Mouse (Mus musculus): ENCODE measurements around the gene Ttc25. TPM values are rescaled to one million over a fixed set of nuclear protein-coding genes. Genes with fewer than 3 reads are reported as not detected.
"Not testable (repeated sequence)": the region's sequence is repeated elsewhere in the genome, so short reads cannot be mapped to it uniquely, and the experiment has no call there.

Gene Ttc25
- polyA plus RNA-seq, 1 experiment from 2014 or later, result 0.74 TPM

GRCm38 (mm10) chr11:100609997-100610680 is 64.7 kb downstream of the Ttc25 start:
- Histone ChIP-seq H3K4me1 (ENCODE audit: insufficient read depth) (no peaks in the 10 kb centered on the region), H3K27ac (ENCODE audit: low read depth) (no peak overlapping the region), H3K9ac (no peak overlapping the region), H3K4me3 (ENCODE audit: low read depth, low read length) (no peak overlapping the region), H3K4me2 (no peak overlapping the region), H3K9me3 (ENCODE audit: low read depth, low read length) (no peaks in the 10 kb centered on the region), H3K27me3 (ENCODE audit: insufficient read depth, low read length) (no peaks in the 10 kb centered on the region), H3K36me3 (ENCODE audit: insufficient read depth) (peaks cover 31% of the 10 kb centered on the region; the same call in 1 of the 2 replicates)
- ATAC-seq (ENCODE audit: insufficient read depth) (no peak), DNase-seq (no peak)
- no peak for TF ChIP-seq CTCF (IDR thresholded peaks at IDR 0.05; ENCODE audit: low read depth)
- 76% methylated on average over 9 of the region's 9 CpGs for WGBS

GRCm38 (mm10) chr11:100611627-100612026 is 66.2 kb downstream of the Ttc25 start:
- WGBS, result 86% methylated on average over 6 of the region's 6 CpGs
- ATAC-seq (ENCODE audit: insufficient read depth), result no peak
- no peak overlapping the region for H3K4me2 ChIP-seq
- no peak for TF ChIP-seq CTCF (IDR thresholded peaks at IDR 0.05; ENCODE audit: low read depth)
- no peak for DNase-seq
- no peak overlapping the region for H3K4me3 ChIP-seq (ENCODE audit: low read depth, low read length)
- H3K36me3 ChIP-seq (ENCODE audit: insufficient read depth), result peaks cover 37% of the 10 kb centered on the region
- H3K27ac ChIP-seq (ENCODE audit: low read depth), result no peak overlapping the region
- H3K9ac ChIP-seq, result no peak overlapping the region
- no peaks in the 10 kb centered on the region for H3K9me3 ChIP-seq (ENCODE audit: low read depth, low read length)
- H3K4me1 ChIP-seq (ENCODE audit: insufficient read depth), result no peaks in the 10 kb centered on the region
- no peaks in the 10 kb centered on the region for H3K27me3 ChIP-seq (ENCODE audit: insufficient read depth, low read length)

GRCm38 (mm10) chr11:100613241-100613640 is 67.8 kb downstream of the Ttc25 start:
- no peak overlapping the region for H3K9ac ChIP-seq
- no peak overlapping the region for H3K4me2 ChIP-seq
- no peak for ATAC-seq (ENCODE audit: insufficient read depth)
- no peaks in the 10 kb centered on the region for H3K27me3 ChIP-seq (ENCODE audit: insufficient read depth, low read length)
- H3K36me3 ChIP-seq (ENCODE audit: insufficient read depth), result peaks cover 24% of the 10 kb centered on the region
- H3K4me3 ChIP-seq (ENCODE audit: low read depth, low read length), result no peak overlapping the region
- H3K27ac ChIP-seq (ENCODE audit: low read depth), result no peak overlapping the region
- 85% methylated on average over 3 of the region's 3 CpGs for WGBS
- H3K4me1 ChIP-seq (ENCODE audit: insufficient read depth), result peaks cover 7% of the 10 kb centered on the region
- peak; percentile 77 for DNase-seq
- no peaks in the 10 kb centered on the region for H3K9me3 ChIP-seq (ENCODE audit: low read depth, low read length)
- no peak for TF ChIP-seq CTCF (IDR thresholded peaks at IDR 0.05; ENCODE audit: low read depth)

GRCm38 (mm10) chr11:100616332-100616731 is 70.9 kb downstream of the Ttc25 start:
- H3K27ac ChIP-seq (ENCODE audit: low read depth), result no peak overlapping the region
- H3K4me2 ChIP-seq, result no peak overlapping the region
- TF ChIP-seq CTCF (IDR thresholded peaks at IDR 0.05; ENCODE audit: low read depth), result no peak
- H3K9me3 ChIP-seq (ENCODE audit: low read depth, low read length), result no peaks in the 10 kb centered on the region
- 87% methylated on average over 5 of the region's 5 CpGs for WGBS
- H3K36me3 ChIP-seq (ENCODE audit: insufficient read depth), result peaks cover 12% of the 10 kb centered on the region; the same call in 1 of the 2 replicates
- DNase-seq (no peak), ATAC-seq (ENCODE audit: insufficient read depth) (no peak)
- no peaks in the 10 kb centered on the region for H3K27me3 ChIP-seq (ENCODE audit: insufficient read depth, low read length)
- H3K4me1 ChIP-seq (ENCODE audit: insufficient read depth), result peaks cover 9% of the 10 kb centered on the region
- H3K9ac ChIP-seq, result no peak overlapping the region
- H3K4me3 ChIP-seq (ENCODE audit: low read depth, low read length), result no peak overlapping the region

GRCm38 (mm10) chr11:100616836-100617235 is 71.4 kb downstream of the Ttc25 start:
- H3K4me3 ChIP-seq (ENCODE audit: low read depth, low read length); H3K4me1 ChIP-seq (ENCODE audit: insufficient read depth): not testable (repeated sequence)

GRCm38 (mm10) chr11:100617480-100617879 is 72.1 kb downstream of the Ttc25 start:
- WGBS, result 76% methylated on average over 4 of the region's 4 CpGs
- H3K9ac ChIP-seq, result 0 out of 2 replicates have a peak overlapping the region, but pooled peaks have one; percentile 17
- H3K27me3 ChIP-seq (ENCODE audit: insufficient read depth, low read length), result no peaks in the 10 kb centered on the region
- peaks cover 6% of the 10 kb centered on the region; the same call in 1 of the 2 replicates for H3K36me3 ChIP-seq (ENCODE audit: insufficient read depth)
- no peak for TF ChIP-seq CTCF (IDR thresholded peaks at IDR 0.05; ENCODE audit: low read depth)
- H3K27ac ChIP-seq (ENCODE audit: low read depth), result no peak overlapping the region
- ATAC-seq (ENCODE audit: insufficient read depth) (no peak), DNase-seq (no peak)
- H3K4me1 ChIP-seq (ENCODE audit: insufficient read depth), result peaks cover 9% of the 10 kb centered on the region
- H3K9me3 ChIP-seq (ENCODE audit: low read depth, low read length), result no peaks in the 10 kb centered on the region
- no peak overlapping the region for H3K4me3 ChIP-seq (ENCODE audit: low read depth, low read length)
- peak overlapping the region; percentile 76 for H3K4me2 ChIP-seq

More at GRCm38 (mm10) chr11:100616836-100617235, 71.4 kb downstream of the Ttc25 start:
- H3K36me3 ChIP-seq (ENCODE audit: insufficient read depth), result peaks cover 11% of the 10 kb centered on the region; the same call in 1 of the 2 replicates
- WGBS, result 87% methylated on average over 7 of the region's 7 CpGs
- not testable (repeated sequence) for H3K4me2 ChIP-seq; DNase-seq; ATAC-seq (ENCODE audit: insufficient read depth); H3K9me3 ChIP-seq (ENCODE audit: low read depth, low read length); H3K9ac ChIP-seq; H3K27me3 ChIP-seq (ENCODE audit: insufficient read depth, low read length); H3K27ac ChIP-seq (ENCODE audit: low read depth)

GRCm38 (mm10) chr11:100618761-100619484 is 73.5 kb downstream of the Ttc25 start, which contains the start of gene Nkiras2:
Gene Nkiras2, plus strand, starts transcription at chr11:100619244.
- Histone ChIP-seq H3K4me2 (peak within 1 kb of the TSS; percentile 76), H3K36me3 (ENCODE audit: insufficient read depth) (peaks cover 6% of the 10 kb centered on the region; the same call in 1 of the 2 replicates), H3K27me3 (ENCODE audit: insufficient read depth, low read length) (no peaks in the 10 kb centered on the region), H3K4me3 (ENCODE audit: low read depth, low read length) (peak within 1 kb of the TSS; percentile 88), H3K4me1 (ENCODE audit: insufficient read depth) (peaks cover 12% of the 10 kb centered on the region), H3K27ac (ENCODE audit: low read depth) (peak within 1 kb of the TSS; percentile 94), H3K9ac (peak within 1 kb of the TSS; percentile 90), H3K9me3 (ENCODE audit: low read depth, low read length) (no peaks in the 10 kb centered on the region)
- under 1% methylated on average over 36 of the region's 36 CpGs for WGBS
- TF ChIP-seq CTCF (IDR thresholded peaks at IDR 0.05; ENCODE audit: low read depth), result no peak
- ATAC-seq (ENCODE audit: insufficient read depth), result peak; percentile 57
- DNase-seq, result peak; percentile 84

Measured in lung, embryonic 14.5 days (tissue).